Mouse (Mus musculus) liver, adult 2 months (tissue): ENCODE results near the gene Thsd1. TPM values are rescaled to one million over a fixed set of nuclear protein-coding genes. Genes with fewer than 3 reads are reported as not detected.

Experiments used
- DNase-seq: peaks from one replicate; pipeline ENCODE4 v3.0.0-alpha.2; 2011; ENCODE audit warnings: low read depth, low spot score; ENCODE audit errors: extremely low read depth
- H3K27ac ChIP-seq: fragments of 200-500 bp; replicated peaks from 2 replicates; pipeline ENCODE4 v1.5.1; 2012; ENCODE audit warnings: low read depth, mild to moderate bottlenecking, control low read depth, inconsistent platforms, low read length; ENCODE audit not compliant: insufficient read depth
- H3K27me3 ChIP-seq: fragments of 200-500 bp; 2 replicates; pipeline ENCODE4 v1.6.1; 2012; ENCODE audit warnings: mild to moderate bottlenecking, moderate library complexity, low read length, inconsistent platforms; ENCODE audit not compliant: control insufficient read depth, insufficient read depth
- H3K36me3 ChIP-seq: fragments of 200-500 bp; 2 replicates; pipeline ENCODE4 v1.6.1; 2012; ENCODE audit warnings: low read length, inconsistent platforms; ENCODE audit not compliant: control insufficient read depth, insufficient read depth
- H3K4me1 ChIP-seq: fragments of 200-500 bp; 2 replicates; pipeline ENCODE4 v1.6.1; 2011; ENCODE audit warnings: low read length; ENCODE audit not compliant: control insufficient read depth, insufficient read depth
- H3K4me3 ChIP-seq: fragments of 200-500 bp; 2 replicates; pipeline ENCODE4 v1.5.1; 2011; ENCODE audit warnings: low read depth, mild to moderate bottlenecking, control low read depth, low read length, moderate library complexity; ENCODE audit not compliant: insufficient read depth
- H3K79me2 ChIP-seq: fragments of 200-500 bp; 2 replicates; pipeline ENCODE4 v1.6.1; 2012; ENCODE audit warnings: inconsistent platforms, mild to moderate bottlenecking, low read length, moderate library complexity; ENCODE audit not compliant: control insufficient read depth, insufficient read depth
- H3K9ac ChIP-seq: fragments of 200-500 bp; 2 replicates; pipeline ENCODE4 v1.6.1; 2012; ENCODE audit warnings: low read depth, mild to moderate bottlenecking, control low read depth, inconsistent platforms, low read length
- CTCF ChIP-seq: fragments of 200-500 bp; IDR thresholded peaks from 2 replicates; pipeline ENCODE4 v1.5.1; 2011; ENCODE audit warnings: low read depth, low read length, control low read depth
- POLR2A ChIP-seq: fragments of 200-500 bp; IDR thresholded peaks from 2 replicates; pipeline ENCODE4 v1.6.1; 2011; ENCODE audit warnings: low read length, control low read depth; ENCODE audit not compliant: insufficient read depth; ENCODE audit errors: extremely low read depth
- WGBS: fragments of 180-500 bp; shearing (Covaris S2); methylation state at CpG from one replicate; pipeline ENCODE4 v1.1.7; 2018; 5-methylcytosine and 5-hydroxymethylcytosine counted together
- polyA plus RNA-seq: library from polyadenylated mRNA; depleted of rRNA; stranded (reverse); fragments of >200 nt; gene quantifications from 2 replicates; pipeline ENCODE4 v1.2.3, GENCODE M21; 2012
- total RNA-seq: library from RNA; depleted of rRNA; stranded (reverse); fragments of >200 nt; gene quantifications from 2 replicates; pipeline ENCODE4 v1.2.3, GENCODE M21; 2014

Gene Thsd1
- total and polyA plus RNA-seq, 2 experiments = 1.9 to 2.1 TPM

GRCm38 (mm10) chr8:22258946-22259450 is 31.9 kb downstream of the Thsd1 start:
- no peak overlapping the region for H3K9ac ChIP-seq
- H3K4me3 ChIP-seq = no peak overlapping the region
- no peaks in the 10 kb centered on the region for H3K27me3 ChIP-seq
- H3K27ac ChIP-seq = no peak overlapping the region
- TF ChIP-seq CTCF = no peak
- no peak for TF ChIP-seq POLR2A
- no peaks in the 10 kb centered on the region; the same call in 1 of the 2 replicates for H3K36me3 ChIP-seq
- no peak for DNase-seq
- peaks cover 5% of the 10 kb centered on the region; the same call in 1 of the 2 replicates for H3K4me1 ChIP-seq
- no peaks in the 10 kb centered on the region for H3K79me2 ChIP-seq
- WGBS = 92% methylated on average over 18 of the region's 18 CpGs

GRCm38 (mm10) chr8:22259531-22259930 is 32.4 kb downstream of the Thsd1 start:
- 89% methylated on average over 12 of the region's 12 CpGs for WGBS
- Histone ChIP-seq H3K27ac (no peak overlapping the region), H3K9ac (no peak overlapping the region), H3K4me1 (peaks cover 5% of the 10 kb centered on the region; the same call in 1 of the 2 replicates), H3K27me3 (no peaks in the 10 kb centered on the region), H3K79me2 (no peaks in the 10 kb centered on the region), H3K4me3 (no peak overlapping the region), H3K36me3 (no peaks in the 10 kb centered on the region)
- no peak for TF ChIP-seq CTCF
- TF ChIP-seq POLR2A = no peak
- DNase-seq = no peak

- H3K27ac ChIP-seq = 0 out of 2 replicates have a peak overlapping the region, but pooled peaks have one; percentile 0
- H3K79me2 ChIP-seq = no peaks in the 10 kb centered on the region
- 4% methylated on average over 9 of the region's 9 CpGs for whole genome bisulfite sequencing
- no peak overlapping the region for H3K4me3 ChIP-seq
- H3K27me3 ChIP-seq = no peaks in the 10 kb centered on the region
- peaks cover 5% of the 10 kb centered on the region; the same call in 1 of the 2 replicates for H3K4me1 ChIP-seq
- DNase-seq = peak; percentile 62
- H3K9ac ChIP-seq = no peak overlapping the region
- TF ChIP-seq POLR2A (no peak), CTCF (no peak)
- H3K36me3 ChIP-seq = no peaks in the 10 kb centered on the region
Observed at GRCm38 (mm10) chr8:22260091-22260722, 33.1 kb downstream of the Thsd1 start.

GRCm38 (mm10) chr8:22262267-22262666 is 35.2 kb downstream of the Thsd1 start:
- Histone ChIP-seq H3K79me2 (no peaks in the 10 kb centered on the region), H3K4me3 (no peak overlapping the region), H3K9ac (peak overlapping the region; percentile 43; the same call in 1 of the 2 replicates), H3K27me3 (no peaks in the 10 kb centered on the region), H3K36me3 (no peaks in the 10 kb centered on the region), H3K4me1 (peaks cover 5% of the 10 kb centered on the region; the same call in 1 of the 2 replicates), H3K27ac (no peak overlapping the region)
- TF ChIP-seq CTCF (no peak), POLR2A (no peak)
- peak; percentile 91 for DNase-seq
- WGBS = 18% methylated on average over 3 of the region's 3 CpGs

- Histone ChIP-seq H3K79me2 (no peaks in the 10 kb centered on the region), H3K27ac (no peak overlapping the region), H3K36me3 (no peaks in the 10 kb centered on the region), H3K4me1 (peaks cover 5% of the 10 kb centered on the region; the same call in 1 of the 2 replicates), H3K4me3 (no peak overlapping the region), H3K9ac (no peak overlapping the region), H3K27me3 (no peaks in the 10 kb centered on the region)
- DNase-seq = no peak
- 90% methylated on average over 6 of the region's 6 CpGs for WGBS
- TF ChIP-seq POLR2A (no peak), CTCF (no peak)
Observed at GRCm38 (mm10) chr8:22264292-22264691, 37.2 kb downstream of the Thsd1 start.

GRCm38 (mm10) chr8:22264787-22265186 is 37.7 kb downstream of the Thsd1 start:
- TF ChIP-seq POLR2A = no peak
- TF ChIP-seq CTCF = no peak
- peaks cover 5% of the 10 kb centered on the region; the same call in 1 of the 2 replicates for H3K4me1 ChIP-seq
- H3K9ac ChIP-seq = no peak overlapping the region
- no peak overlapping the region for H3K4me3 ChIP-seq
- no peak for DNase-seq
- H3K27ac ChIP-seq = no peak overlapping the region
- H3K36me3 ChIP-seq = no peaks in the 10 kb centered on the region
- WGBS = 86% methylated on average over 6 of the region's 6 CpGs
- H3K79me2 ChIP-seq = no peaks in the 10 kb centered on the region
- H3K27me3 ChIP-seq = no peaks in the 10 kb centered on the region
